Mouse (Mus musculus) cerebellum, adult (tissue): ENCODE measurements around the gene Asic1.

Experiments
- ATAC-seq: cut with Nextera tagmentation; 2 replicates; pipeline ENCODE4 v1.9.2; 2017; ENCODE audit warnings: mild to moderate bottlenecking, moderate library complexity, mixed read lengths; ENCODE audit not compliant: insufficient number of reproducible peaks, low FRiP score, low TSS enrichment

Gene Asic1

DNA sequence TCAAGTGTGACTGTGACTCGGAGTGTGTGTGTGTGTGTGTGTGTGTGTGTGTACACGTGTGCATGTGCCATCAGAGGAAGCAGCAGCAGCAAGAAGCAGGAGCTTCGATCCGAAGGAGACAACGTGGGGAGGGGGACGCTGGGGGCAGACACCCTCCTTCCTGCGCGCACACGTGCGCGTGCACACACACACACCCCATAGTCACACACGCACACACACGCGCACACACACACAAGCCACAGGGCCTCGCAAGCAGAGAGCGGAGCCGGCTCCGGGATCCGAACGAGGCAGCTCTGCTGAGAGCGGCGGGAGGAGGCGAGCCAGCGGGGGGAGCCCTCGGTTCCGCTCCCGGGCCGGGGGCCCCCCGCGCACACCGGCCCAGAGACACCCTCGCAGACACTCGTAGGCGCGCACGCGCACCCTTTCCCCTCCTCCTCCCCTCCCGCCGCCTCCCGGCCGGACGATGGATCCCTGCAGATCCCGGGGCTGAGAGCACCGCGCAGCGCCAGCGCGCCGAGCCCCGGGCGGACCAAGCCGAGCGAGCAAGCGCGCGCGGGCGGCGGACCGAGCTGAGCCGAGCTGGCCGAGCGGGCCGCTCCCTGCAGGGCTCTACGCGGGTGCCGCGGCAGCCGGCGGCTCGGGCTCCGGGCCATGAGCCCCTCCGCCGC is at the start of gene Asic1:
Gene Asic1, plus strand, starts transcription at position 215 of the 668 bp plus-strand sequence.
- peak; percentile 54; the same call in 1 of the 2 replicates for ATAC-seq

DNA sequence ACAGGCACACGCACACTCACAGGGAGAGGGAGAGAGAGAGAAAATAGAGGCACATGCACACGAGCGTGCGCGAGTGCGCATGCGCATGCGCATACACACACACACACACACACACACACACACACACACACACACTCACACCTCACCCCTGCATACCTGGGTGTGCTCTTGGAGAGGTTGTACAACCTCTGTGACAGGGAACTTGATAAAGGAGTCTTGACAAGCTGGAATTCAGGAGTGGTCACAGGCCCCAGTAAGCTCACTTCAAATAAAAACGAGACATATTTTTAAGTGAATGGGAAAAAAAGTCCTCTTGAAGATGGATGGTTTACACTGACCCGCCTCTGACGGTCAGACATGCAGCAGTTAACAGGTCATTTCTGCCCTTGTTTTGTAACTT is 48.1 kb upstream of the Asic1 start:
- ATAC-seq: no peak

DNA sequence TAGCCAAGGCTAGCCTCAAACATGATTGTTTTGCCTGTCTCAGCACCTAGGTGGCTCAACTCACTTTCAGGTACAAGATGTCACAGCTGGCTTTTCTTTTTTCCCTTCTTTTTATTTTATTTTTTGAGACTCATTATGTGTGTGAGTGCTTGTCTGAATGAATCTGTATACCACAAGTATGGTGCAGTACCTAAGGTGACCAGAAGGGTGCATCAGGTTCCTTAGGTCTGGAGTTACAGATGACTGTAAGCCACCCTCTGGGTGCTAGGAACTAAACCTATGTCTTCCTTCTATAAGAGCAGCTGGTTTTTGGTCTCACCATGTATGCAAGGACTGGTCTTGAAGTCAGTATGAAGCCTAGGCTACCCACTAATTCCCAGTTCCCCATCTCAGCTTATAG is 38.5 kb upstream of the Asic1 start:
- no peak for ATAC-seq

DNA sequence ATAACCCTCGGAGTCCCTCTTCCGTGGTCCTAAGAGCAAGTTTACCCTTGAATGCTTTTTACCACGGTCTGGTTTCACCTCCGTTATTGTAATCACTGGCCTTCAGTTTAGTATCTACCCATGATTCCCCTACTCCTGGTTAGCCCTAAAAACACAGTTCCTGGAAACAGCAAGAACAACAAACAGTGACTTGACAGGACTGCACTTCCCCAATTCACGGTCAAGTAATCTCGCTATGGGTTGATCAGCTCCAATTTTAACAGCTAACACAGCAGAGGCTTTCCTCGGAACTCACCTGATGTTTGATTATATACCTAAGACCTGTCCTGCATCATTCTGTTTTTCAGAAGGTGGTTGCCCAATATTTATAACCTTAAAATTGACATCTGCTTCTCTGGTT is 35.5 kb upstream of the Asic1 start:
- ATAC-seq: no peak

DNA sequence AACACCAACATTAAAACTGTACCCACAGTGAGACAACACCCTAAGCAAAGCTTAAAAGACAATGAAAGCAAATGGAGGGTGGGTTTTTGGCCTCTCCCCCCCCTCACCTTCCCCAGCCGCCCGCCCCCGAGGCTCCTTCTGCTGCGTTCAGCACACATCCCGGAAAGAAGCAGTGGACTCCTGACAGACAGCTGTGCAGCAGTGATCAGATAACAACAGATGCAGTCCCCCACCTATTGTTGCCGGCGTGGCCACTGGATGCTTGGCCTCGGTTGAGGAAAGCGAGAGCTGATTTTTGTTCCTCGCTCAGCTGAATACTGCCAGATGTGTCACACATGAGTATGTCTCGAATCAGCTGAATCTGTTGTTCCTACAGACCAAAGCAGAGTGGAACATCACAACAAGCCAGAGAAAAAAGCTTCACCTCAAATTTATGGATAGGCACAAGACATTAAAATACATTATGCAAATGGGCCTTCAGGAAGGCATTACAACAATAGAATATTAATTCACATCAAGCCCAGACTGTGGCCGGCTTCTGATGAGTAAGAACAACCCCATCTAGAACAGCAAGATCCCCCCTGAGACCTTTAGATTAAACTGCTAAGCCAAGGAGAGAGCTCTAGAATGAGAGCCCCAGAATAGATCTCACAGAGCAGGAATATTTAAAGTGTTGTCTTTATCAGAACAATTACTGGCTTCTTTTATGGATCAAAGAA is 32.6 kb upstream of the Asic1 start:
- ATAC-seq: no peak

DNA sequence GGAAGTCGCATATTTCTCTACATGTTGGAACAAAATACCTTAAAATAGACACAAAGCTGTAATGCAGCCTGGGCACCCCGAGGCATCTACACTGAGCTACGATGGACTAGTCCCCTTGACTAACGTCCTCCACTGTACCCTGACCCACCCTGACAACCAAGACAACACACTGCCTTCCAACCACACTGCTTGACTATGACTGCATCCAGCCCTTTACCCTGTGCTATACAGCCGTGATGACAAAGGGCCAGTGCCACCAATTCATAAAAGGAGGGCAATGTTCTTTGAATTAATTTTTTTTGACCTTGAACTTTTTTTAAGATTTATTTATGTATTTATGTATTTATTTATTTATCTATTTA is 32.1 kb upstream of the Asic1 start:
- no peak for ATAC-seq

DNA sequence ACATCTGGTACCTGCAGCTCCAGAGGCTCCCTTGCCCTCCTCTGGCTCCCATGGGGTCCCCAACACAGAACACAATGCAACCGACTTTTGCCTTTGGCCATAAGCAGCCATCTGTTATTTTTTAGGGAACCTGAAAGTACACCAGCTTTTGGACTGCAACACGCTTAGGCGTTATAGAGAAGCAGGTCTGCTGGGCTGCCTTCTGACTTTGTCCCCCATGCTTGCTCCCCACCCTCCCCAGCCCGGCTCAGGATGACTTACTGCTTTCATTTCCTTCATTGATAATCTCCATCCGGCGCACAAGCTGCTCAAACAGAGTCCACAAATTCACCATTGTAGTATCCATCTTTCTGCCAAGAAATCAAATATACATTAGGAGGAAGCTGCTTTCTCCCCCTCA is 27.5 kb upstream of the Asic1 start:
- no peak for ATAC-seq

DNA sequence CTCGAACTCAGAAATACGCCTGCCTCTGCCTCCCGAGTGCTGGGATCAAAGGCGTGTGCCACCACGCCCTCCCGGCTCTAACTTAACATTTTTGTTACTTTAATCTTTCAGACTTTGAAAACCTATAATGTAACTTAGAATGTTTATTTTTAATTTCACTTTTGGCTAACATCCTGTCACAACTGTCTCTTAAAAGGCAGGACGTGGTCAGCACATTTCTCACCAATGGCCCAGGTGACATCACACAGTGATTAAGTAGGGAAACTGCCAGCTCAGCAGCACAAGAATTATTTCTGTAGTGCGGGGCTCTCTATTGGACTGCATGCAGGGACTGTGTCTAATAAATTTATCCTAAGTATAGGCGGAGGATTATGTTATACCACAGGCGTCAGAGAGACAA is 26.3 kb upstream of the Asic1 start:
- ATAC-seq: no peak

DNA sequence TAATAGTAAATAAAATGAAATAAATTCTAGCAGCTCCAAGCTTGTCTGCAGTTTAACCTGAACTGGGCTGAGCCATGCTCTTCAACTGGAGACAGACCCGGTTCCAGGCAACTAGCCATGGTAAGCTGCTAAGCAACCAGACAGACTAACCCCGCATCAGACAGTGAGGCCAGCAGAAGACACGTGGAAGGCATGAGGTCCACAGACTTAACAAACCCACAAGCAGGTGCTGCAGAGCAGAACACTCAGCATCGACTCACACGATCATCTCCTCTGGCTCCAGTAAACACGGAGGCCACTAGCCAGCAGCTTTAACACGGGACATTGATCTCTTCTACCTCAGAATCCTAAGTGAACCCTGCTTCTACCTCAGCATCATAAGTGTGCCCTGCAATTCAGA is 25.4 kb upstream of the Asic1 start:
- ATAC-seq: no peak

DNA sequence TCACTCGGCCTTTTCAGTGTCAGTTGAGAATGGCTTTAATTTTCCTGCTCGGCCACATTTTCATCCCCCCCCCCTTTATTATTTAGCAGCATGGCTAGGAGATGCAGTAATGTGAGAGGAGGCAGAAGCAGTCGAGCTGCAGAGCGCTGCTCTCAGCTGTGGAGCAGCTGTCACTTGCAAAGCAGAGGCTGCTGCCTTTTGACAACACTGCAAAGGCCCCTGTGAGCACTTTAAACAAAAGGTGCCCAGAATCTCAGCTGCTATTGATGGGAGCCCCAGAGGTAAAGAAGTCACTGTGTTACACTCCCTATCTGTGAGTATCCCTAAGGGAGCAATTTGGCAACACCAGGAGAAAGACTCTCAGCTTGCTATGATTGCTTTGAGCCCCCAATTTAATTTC is 21.8 kb upstream of the Asic1 start:
- ATAC-seq: no peak

DNA sequence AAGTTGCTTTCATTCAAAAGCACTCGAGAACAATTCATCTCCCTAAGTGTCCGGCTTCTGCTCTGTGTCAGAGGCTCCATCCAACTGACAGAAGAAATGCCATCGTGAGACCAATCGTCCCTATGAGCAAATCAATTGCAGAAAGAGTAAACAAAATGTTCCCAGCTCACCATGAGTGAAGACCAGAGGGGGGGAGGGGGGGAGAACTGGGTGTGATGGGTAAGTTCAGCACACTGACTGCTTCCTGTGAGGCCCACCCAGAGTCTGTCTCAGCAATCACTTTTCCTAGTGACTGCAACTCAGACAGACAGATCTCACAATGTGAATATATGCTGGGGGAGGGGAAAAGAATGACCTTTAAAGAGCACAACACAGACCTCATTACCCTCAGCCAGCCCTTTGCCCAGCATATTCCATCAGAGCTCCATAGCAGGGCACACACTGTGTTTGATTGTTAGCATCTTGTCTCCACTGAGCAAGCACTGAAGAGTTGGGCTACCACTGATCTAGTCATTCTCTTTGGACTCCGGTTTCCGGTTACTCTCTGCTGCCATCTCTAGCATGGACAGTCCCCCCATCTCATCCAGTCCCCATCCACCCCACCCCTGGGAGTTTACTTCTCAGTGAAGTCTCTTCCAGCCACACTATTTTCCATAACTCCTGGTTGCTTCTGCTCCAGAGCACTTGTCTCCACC is 21.0 kb upstream of the Asic1 start:
- no peak for ATAC-seq

DNA sequence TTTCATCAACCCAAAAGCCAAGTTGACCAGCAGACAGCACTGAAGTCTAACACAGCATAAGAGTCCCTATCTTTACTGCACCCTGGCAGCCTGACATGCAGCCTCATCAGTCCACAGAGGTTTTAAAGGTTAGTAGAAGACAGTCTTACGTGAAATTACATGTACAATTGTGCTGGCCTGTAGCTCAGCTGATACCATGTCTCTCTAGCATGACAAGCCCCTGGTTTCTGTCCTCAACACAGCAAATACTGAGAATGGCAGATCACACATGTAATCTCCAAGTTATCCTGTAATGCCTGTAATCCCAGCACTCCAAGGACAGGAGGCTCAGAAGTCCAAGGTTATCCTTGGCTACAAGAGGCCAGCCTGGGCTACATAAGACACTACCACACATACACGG is 19.9 kb upstream of the Asic1 start:
- no peak for ATAC-seq

DNA sequence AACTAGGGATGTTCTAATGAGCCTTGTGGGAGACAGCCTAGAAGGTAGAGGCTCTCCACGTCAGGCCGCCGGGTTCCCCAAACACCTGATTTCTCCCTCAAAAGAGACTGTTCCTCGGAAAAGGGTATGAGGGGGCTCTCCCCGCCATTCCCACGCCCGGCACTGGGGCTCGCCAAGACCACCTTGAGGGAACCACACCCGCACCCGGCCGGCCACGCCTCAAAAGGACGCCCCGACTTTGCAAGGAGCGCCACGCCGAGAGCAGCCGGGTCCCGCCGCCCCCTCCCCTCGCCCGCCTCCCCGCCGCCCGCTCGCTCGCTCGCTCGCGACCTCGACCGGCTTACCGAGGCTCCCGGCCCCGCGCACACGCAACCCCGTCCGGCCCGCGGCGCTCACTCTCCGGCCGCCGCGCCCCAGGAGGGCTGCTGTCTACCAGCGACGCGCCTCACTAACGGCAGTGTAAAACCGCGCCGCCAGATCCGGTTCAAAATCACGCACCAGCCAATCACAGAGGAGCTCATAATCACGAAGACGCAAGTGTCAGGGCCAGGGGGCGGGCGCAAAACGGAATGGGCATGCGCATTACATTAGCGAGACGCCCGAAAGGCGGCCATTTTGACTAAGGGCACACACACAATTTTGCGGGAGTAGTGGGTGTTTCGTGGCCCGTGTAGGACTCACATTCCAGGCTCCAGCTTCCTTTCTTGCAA is 18.9 kb upstream of the Asic1 start, which contains the start of gene Racgap1:
Gene Racgap1, minus strand, starts transcription at position 494 of the 710 bp plus-strand sequence.
- ATAC-seq: peak; percentile 92

DNA sequence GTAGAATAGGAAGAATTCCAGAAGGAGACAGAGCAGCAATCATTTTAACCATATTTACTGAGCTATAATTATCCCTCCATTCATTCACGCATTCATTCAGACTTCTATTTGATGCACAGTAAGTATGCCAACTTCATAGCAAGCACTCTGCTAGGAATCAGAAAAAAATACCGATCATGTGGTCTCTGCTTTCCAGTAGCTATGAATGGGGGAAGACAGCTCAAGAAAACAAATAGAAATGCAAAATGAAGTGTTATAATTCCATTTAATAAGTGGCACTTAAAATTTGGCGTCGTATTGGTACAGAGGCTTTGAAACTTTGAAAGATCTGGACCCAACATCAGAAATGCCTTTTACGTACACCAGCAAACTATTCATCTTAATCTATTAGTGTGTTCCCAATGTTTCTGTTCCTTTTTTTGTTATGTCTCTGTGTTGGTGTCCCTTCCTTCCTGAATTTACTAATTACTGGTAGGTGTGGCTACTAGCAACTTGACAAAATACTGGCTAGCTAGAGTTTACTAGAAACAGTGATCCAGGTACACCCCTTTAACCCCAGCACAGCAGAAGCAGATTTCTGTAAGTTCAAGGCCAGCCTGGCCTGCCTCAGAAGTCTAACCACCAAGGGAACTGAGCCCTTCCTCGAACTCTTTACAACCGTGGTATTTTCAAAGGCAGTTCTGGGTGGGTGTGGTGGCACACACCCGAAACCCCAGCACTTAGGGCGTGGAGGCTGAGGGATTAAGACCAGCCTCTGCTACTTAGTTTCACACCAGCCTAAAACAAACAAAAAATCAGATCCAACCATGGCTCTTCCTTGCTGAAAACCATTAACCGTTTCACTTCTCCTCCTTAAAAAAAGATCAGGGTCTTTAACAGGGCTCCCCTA is 17.9 kb upstream of the Asic1 start:
- no peak for ATAC-seq

DNA sequence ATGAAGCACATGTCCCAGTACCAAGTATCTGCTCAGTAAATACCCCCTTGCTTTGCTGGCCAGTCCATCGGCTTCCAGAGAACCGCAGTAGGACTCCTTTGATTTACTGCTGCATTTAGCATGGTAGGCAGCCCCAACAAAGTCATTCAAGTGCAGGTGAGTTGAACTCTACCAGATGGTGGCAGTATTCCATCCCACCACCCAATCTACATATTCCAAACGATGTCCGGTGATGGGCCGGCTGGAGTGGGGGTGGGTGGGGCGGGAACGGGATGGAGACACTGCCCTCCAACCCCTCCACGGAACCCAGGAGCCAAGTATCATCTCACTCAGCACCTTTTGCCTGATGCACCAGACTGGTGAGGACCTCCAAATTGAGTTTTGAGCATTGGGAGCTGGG is 16.9 kb upstream of the Asic1 start:
- ATAC-seq: no peak

DNA sequence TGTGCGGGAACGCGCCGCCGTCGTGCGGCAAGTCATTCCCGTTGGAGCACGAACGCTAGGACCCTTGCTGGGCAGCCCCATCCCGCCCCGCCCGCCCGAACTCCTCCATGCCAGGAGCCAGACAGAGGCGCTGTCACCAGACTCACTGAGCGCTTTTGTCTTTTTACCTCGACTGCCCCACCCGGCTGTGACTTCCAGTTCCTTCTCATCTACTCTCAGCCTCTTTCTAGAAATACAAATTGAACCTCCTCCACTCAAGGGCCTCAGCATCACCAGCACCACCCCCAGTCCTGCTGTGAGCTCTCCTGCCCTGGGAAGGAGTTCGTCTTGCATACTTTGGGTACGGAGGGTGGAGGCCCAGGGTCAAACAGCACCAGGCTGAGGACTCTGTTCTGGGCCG is 16.3 kb upstream of the Asic1 start:
- ATAC-seq: no peak

DNA sequence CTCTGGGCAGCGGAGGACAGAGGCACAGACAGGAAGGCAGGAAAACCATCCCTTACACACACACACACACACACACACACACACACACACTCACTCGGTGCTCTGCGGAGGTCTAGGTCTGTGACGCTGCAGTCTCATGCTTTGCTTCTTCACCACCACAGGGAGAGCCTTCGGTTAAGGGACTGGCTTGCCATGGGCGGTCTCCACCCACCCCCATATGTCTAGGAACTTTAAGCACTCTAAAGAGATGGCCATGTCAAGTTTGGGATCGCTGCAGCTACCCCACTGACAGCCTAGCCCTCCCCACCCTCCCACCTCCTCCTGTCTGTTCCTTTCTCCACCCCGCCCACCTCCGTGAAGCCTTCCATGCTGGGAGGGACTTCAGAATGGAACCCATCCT is 14.2 kb upstream of the Asic1 start:
- ATAC-seq: no peak

DNA sequence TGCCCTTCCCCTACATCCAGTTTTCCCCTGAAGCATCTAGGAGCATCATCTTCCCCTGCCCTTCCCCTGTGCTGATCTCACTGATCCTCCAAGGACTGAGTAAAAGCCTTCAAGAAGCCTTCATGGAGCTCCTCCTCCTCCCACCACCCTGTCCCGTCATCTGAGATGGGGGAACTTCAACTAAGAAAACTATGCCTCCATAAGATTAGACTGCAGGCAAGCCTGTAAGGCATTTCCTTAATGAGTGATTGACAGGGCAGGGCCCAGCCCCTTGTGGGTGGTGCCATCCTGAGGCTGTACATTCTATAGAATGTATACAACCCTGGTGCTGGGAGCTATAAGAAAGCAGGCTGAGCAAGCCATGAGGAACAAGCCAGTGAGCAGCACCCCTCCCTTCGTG is 11.7 kb upstream of the Asic1 start:
- no peak for ATAC-seq

DNA sequence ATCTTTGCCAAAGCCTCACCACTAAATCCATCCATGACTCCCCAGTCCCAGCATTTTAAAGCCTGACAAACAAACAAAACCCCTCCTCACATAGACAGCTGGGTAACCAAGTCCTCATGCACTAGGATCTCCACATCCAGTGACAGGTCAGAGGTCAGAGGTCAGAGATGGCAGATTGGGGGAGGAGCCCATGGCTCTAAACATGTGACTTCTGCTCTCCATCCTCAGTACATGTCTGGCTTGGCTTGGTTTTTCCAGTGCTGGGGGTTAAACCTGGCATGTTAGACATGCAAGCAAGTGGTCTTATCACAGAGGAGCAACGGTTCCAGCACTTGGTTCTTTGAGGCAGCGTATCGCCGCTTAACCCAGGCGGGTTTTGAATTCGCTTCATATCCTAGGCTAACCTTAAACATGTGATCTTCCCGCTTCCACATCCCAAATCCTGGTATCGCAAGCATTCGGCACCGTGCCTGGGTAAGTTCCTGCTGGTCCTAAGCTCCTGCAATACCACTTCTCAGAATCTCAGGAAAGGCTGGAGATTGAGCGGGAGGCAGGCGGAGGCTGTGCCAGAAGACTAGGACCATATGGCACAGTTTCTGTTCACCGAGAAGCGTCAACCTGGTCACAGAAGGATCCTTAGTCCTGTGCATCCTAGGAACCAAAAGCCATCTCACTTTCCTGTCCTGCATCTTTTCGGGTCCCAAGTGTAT is 8.9 kb upstream of the Asic1 start:
- ATAC-seq: peak; percentile 31; the same call in 1 of the 2 replicates
